Mouse (Mus musculus): Measurements from ENCODE around the gene Nrbp1.

Gene Nrbp1

GRCm38 (mm10) chr5:31267686-31268085, 27.0 kb downstream of the Nrbp1 start:
- no peak for DNase-seq

- no peak for DNase-seq
These were observed 32.4 kb downstream of the Nrbp1 start for GRCm38 (mm10) chr5:31273018-31273417.

- no peak for DNase-seq
These were observed 38.8 kb downstream of the Nrbp1 start for GRCm38 (mm10) chr5:31279245-31279988.

- no peak for DNase-seq
These were observed 47.6 kb downstream of the Nrbp1 start for GRCm38 (mm10) chr5:31288225-31288624.

- no peak for DNase-seq
These were observed 48.0 kb downstream of the Nrbp1 start for GRCm38 (mm10) chr5:31288655-31289054.

- no peak for DNase-seq
These were observed 49.1 kb downstream of the Nrbp1 start for GRCm38 (mm10) chr5:31289626-31290230.

- DNase-seq: peak; percentile 98
These were observed 50.1 kb downstream of the Nrbp1 start, which contains the start of gene Ift172 for GRCm38 (mm10) chr5:31290521-31291360. TSS of gene Ift172 (minus strand) at chr5:31291116.

- no peak for DNase-seq
These were observed 50.7 kb downstream of the Nrbp1 start for GRCm38 (mm10) chr5:31291361-31291688.

GRCm38 (mm10) chr5:31294964-31295605, 54.4 kb downstream of the Nrbp1 start:
- DNase-seq: peak; percentile 48

- peak; percentile 73 for DNase-seq
These were observed 55.0 kb downstream of the Nrbp1 start, which contains the start of gene Fndc4 for GRCm38 (mm10) chr5:31295606-31296141. TSS of gene Fndc4 (minus strand) at chr5:31296080.

GRCm38 (mm10) chr5:31297047-31297757, 56.5 kb downstream of the Nrbp1 start, which contains the start of gene Gckr:
TSS of gene Gckr (plus strand) at chr5:31297443.
- peak; percentile 18 for DNase-seq

- DNase-seq: peak; percentile 12
These were observed 57.3 kb downstream of the Nrbp1 start for GRCm38 (mm10) chr5:31297981-31298380.

GRCm38 (mm10) chr5:31298486-31298885, 57.8 kb downstream of the Nrbp1 start:
- no peak for DNase-seq

All from cerebellum, adult 11-12 months (tissue).